Mouse (Mus musculus): ENCODE data around the gene Smpdl3b. TPM values are rescaled to one million over a fixed set of nuclear protein-coding genes. Genes with fewer than 3 reads are reported as not detected.
"Not testable (repeated sequence)": the region's sequence is repeated elsewhere in the genome, so short reads cannot be mapped to it uniquely, and the experiment has no call there.

Gene Smpdl3b
- total RNA-seq, 2 experiments from 2014 or later = 0.51 to 0.79 TPM

DNA sequence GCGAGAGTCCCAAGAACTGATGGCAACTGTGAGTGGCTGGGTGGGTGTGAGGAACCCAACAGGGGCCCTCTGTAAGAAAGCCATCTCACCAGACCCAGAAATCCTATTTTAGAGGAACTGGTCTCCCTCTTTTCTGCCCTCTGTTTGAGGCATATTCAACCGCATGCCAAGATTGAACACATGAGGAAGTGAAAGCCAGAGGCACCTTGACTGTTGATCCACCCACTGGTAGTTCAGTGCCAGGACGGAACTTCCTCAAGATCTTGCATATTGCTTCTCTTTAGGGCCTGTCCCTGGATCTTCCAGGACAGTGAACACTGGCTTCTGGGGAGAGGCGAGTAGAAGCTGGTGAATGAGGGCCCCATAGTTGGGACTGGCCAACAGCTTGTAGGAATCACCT is 23.2 kb upstream of the Smpdl3b start:
- peak in 1 of 2 experiments; percentile 63 for DNase-seq

GRCm38 (mm10) chr4:132778562-132779201 is 21.6 kb upstream of the Smpdl3b start:
- DNase-seq = no peak

DNA sequence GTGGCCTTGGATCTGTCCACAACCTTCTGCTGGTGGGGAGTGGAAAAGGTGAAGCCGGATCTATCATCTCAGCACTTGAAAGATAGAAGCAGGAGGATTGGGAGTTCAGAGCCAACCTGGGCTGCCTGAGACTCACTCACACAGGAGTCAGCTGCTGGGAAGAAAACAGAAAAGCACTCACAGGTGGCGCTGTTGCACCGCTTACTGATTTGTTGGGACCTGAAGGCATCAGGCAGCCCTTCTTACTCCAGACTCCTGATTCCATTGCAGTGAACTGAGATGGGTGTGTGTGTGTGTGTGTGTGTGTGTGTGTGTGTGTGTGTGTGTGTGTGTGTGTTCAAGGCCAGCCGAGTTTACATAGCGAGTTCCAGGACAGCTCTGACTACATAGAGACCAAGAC is 19.7 kb upstream of the Smpdl3b start:
- peak; percentile 75 to 82 for DNase-seq

- DNase-seq = no peak
Measured at GRCm38 (mm10) chr4:132774905-132775304, 17.9 kb upstream of the Smpdl3b start.

GRCm38 (mm10) chr4:132771776-132772175 is 14.7 kb upstream of the Smpdl3b start:
- no peak for DNase-seq

DNA sequence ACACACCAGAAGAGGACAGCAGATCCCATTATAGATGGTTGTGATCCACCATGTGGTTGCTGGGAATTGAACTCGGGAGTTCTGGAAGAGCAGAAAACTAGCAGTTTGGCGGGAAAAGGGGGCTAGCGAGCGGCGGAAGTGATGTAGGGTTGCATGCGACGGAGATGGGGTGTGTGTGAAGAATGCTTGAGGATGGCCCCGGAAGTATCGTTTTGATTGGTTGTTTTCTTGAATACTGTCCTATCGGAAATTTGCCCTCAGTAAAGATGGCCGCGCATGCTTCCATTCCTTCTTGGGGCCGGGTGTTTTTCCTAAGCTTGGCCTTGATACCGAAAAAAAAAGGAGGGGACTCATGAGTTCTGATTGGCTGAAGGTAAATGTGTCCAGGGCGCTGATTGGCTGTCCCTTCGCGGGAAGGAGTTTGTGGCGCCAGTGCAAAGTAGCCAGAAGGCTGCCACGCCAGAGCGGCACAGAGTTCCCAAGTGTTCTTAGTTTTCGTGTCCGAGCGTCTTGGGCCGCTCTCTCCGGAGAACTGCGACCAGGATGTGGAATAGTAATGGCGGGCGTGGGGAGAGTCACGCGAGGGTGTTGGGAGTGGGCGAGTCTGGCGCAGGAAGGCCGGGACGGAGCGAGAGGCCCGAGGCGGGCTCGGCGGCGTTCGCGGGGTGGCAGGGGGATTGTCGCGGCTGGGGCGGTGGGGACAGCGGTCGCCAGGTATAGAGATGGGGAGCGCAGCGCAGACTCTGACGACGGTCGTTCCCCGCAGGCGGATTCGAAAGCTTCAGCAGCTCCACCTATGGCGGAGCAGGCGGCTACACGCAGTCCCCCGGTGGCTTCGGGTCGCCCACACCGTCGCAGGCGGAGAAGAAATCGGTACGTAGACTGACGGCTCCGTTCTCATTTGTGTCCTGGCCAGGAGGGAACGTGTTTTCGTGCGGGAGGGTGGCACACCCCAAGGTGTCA is 11.1 kb upstream of the Smpdl3b start, which contains the start of gene Rpa2:
Gene Rpa2, plus strand, starts transcription at position 419 of the 963 bp plus-strand sequence.
- DNase-seq = peak; percentile 99 to 100

DNA sequence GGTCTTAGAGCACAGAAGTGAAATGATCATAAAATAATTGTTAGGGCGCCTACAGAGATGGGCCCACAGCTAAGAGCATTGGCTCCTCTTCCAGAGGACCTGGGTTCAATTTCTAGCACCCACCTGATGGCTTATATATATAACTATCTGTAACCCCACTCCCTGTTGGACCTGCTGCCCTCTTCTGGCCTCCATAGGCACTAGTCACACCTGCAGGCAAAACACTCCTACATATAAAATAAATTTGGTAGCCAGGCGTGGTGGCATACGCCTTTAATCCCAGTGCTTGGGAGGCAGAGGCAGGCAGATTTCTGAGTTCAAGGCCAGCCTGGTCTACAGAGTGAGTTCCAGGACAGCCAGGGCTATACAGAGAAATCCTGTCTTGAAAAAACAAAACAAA is 6.1 kb upstream of the Smpdl3b start:
- not testable (repeated sequence) for DNase-seq

GRCm38 (mm10) chr4:132762602-132763001 is 5.5 kb upstream of the Smpdl3b start:
- no peak for DNase-seq

DNA sequence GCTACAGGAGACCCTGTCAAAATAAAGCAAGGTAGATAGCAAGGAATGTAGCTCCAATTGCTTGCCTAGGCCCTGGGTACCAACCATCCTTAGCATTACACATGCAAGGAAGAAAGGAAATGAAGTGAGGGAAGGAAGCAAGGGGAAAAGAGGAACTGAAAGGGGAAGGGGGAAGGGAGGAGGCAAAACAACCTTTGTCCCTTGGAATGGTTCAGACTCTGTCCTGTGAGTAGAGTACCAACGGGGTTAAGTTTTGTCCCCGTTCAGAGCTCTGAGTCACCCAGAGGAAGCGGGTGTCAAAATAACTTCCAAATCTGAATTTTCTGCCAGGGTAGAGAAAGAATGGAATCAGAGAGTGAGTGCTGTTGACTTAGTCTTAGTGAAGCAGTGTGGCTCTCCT is 3.2 kb upstream of the Smpdl3b start:
- DNase-seq = peak in 1 of 2 experiments; percentile 53

DNA sequence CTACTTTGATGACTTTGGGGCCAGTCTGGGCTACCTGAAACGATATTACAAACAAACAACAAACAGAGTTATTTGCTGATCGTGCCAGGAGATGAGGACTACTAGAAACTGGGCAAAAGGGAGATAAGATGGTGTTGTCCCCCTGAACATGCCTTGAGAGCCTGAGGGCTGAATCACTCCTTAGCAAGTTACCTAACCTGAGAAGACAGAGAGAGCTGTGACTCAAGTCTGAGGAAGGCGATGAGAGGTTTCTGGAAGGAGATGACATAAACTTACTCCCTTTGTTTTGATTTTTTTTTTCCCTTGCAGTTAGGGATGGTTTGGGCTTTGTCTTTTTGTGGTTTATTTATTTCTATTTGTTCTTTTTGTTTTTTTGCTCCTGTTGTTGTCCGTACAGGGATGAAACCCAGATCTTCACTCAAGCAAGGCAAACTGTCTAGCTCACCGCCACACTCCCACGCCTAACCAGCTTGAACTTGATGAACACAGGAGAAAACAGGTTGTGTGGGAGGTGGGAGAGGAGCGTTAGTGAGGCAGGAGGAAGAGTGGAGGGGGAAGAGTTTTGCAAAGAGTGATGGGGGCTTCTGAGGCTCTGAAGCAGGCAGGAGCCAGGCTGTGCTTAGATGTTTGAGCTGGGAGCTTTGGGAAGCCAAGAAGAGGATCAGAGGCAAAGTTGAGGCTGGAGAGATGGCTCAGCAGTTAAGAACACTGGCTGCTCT is 740 bp upstream of the Smpdl3b start:
- no peak for DNase-seq

GRCm38 (mm10) chr4:132752992-132753391 is 4.1 kb downstream of the Smpdl3b start:
- DNase-seq = no peak

DNA sequence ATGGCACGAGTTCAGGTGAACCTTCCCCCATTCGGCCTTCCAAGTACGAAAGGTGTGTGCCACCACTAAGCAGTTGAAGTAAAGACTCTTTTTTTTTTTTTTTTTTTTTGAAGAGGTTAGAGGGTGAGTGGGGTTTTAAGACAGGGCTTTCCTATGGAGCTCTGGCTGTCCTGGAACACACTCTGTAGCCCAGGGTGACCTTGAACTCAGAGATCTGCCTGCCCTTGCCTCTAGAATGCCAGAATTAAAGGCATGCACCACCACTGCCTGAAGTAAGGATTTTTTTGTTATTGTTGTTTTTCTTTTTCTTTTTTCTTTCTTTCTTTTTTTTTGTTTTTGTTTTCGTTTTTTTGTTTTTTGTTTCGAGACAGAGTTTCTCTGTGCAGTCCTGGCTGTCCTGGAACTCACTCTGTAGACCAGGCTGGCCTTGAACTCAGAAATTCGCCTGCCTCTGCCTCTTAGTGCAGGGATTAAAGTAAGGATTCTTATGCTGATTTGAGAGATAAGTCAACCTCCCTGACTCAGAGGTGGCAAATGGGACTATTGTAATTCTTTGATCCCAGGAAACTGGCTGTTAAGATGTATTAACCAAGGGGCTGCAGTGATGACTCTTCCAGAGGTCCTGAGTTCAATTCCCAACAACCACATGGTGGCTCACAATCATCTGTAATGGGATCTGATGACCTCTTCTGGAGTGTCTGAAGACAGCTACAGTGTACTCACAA is 7.6 kb downstream of the Smpdl3b start:
- DNase-seq = no peak

- no peak for DNase-seq
Measured at GRCm38 (mm10) chr4:132748778-132749177, 8.3 kb downstream of the Smpdl3b start.

DNA sequence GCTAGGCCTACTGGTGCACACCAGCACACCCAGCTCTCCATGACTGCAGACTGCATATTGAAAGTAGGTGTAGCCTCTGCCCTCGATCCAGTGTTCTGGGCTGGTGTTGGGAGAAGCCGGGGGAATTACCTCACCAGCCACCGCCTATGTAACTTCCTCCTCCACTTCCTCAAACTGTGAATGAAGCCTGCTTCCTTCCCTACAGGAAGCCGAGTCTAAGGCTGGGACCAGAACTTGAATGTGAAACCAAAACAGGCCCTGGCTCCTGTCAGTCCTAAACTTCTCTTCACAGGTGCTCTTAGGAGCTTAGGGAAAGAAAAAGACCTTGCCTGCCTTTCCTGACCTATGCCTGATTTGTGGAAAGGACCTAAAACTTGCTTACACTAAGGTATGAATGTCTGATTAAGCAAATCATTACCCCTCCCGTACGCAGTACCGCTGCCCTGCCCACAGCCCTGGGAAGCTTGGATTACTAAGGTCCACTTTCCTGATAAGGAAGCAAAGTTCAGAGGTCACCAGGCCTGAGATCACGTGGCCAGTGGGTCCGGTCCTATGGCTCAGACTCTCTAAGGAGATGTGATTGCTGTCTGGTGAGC is 9.3 kb downstream of the Smpdl3b start:
- peak; percentile 62 to 89 for DNase-seq

GRCm38 (mm10) chr4:132746911-132747517 is 10.0 kb downstream of the Smpdl3b start:
- no peak for DNase-seq

- peak; percentile 34 to 40 for DNase-seq
Measured at GRCm38 (mm10) chr4:132743992-132744911, 12.8 kb downstream of the Smpdl3b start.

GRCm38 (mm10) chr4:132741491-132741890 is 15.6 kb downstream of the Smpdl3b start:
- no peak for DNase-seq

DNA sequence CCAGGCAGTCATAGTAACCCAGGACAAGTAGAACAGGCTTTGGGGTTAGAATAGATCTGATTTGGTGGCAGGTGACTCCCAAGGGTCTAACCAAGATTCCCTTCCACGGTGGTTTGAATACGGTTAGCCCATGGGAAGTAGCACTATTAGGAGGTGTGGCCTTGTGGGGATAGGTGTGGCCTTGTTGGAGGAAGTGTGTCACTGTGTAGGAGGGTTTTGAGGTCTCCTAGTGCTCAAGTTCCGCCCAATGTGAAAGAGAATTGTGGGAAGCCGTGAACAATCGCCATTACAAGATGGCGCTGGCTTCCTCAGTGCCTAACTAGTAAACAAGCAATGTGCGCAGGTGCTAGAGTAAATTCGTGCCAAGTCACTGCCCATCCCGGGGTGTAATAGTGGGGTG is 19.9 kb downstream of the Smpdl3b start:
- not testable (repeated sequence) for DNase-seq

DNA sequence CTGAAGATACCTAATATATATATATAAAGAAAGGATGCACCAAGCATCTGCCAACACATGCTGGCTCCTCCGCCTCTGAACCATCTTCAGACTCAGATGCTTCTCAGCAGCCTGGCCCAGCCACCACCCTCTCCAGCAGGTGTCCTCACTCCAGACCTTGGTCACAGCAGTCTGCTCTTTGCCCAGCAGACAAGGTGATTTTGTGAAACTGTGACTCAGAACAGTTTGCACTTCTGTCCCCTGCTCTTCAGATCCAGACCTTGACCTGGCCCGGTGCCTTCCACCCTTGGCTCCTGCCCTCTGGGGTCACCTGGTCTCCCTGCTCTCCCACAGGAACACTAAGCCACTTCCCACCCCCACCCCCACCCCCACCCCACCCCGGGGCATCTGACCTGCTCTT is 21.2 kb downstream of the Smpdl3b start:
- no peak for DNase-seq

DNA sequence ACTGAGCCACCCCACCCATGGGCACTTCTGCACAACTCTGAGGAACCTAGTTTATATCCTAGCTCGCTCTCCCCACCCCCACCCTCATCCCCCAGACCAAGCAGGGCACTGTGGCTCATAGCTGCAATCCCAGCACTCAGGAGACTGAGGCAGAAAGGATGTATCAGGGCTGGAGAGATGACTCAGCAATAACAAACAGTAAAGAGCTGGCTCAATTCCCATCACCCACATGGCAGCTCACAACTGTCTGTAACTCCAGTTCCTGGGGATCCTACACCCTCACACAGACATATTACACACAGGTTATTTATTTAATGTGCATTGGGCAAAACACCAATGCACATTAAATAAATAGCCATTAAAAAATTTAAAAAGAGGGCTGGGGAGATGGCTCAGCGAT is 21.7 kb downstream of the Smpdl3b start:
- no peak for DNase-seq
